Mouse (Mus musculus): ENCODE results near the gene Spsb3. TPM values are rescaled to one million over a fixed set of nuclear protein-coding genes. Genes with fewer than 3 reads are reported as not detected.

The Spsb3 gene
- 43.4 and 46.5 TPM in 2 replicates for polyA plus RNA-seq (2014; fragmentation: Nextera tagmentation; extraction: Ambion mirVana)

DNA sequence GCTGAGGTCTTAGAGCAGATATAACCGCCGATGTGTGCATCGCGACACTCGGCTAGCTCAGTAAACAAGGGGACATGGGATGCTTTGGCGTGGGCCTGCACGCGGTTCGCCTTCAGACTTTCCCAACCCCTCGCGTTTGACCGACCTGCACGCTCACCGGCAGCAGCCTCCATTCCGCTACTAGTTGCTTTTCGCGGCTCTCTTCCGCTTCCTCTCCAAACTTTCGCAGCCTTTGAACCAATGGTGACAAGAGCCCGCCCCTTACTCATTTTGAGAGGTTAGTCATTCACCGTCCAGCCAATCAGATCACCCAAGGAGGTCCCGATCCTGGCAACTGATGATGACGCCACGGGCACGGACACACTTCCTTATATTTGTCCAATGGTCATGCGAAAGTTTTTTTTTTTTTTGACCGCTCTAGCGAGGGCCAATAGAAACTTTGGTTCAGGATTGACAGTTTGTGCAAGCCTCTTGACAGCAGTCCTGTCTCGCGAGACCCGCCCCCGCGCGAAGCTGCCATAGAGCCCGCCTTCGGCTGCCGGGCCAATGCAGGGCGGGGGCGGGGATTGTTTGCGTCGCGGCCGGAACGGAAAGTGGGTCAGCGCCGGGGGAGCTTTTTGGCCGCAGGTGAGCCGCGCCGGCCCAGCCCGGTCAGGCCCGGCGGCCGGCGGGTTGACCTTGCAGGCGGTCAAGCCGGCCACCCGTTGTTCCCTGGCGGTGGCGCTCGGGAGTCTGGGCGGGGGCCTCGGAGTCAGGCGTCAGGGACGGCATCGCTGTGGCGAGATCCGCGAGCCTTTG lies at the start of gene Spsb3, which contains the start of gene Nubp2:
Gene Spsb3 (plus strand): TSS at position 510 of the 798 bp plus-strand sequence.
Gene Nubp2 (minus strand): TSS at position 216 of the 798 bp plus-strand sequence.
- peak within 1 kb of the TSS; percentile 88 for H3K9ac ChIP-seq (ENCODE audit: low read depth, low read length)
- no peaks in the 10 kb centered on the region; the same call in 1 of the 2 replicates for H3K36me3 ChIP-seq (ENCODE audit: control insufficient read depth, insufficient read depth, low read length)
- peak; percentile 96 for DNase-seq (ENCODE audit: low spot score)
- H3K27me3 ChIP-seq (ENCODE audit: control insufficient read depth, insufficient read depth, low read length): no peaks in the 10 kb centered on the region
- peak; percentile 97 for ATAC-seq (ENCODE audit: low FRiP score)
- peak within 1 kb of the TSS; percentile 91 for H3K4me2 ChIP-seq (replicated peaks; ENCODE audit: low read depth, low read length)
- H3K4me3 ChIP-seq (ENCODE audit: low read depth, low read length): peak within 1 kb of the TSS; percentile 92
- H3K27ac ChIP-seq (ENCODE audit: low read depth, low read length): 0 out of 2 replicates have a peak within 1 kb of the TSS, but pooled peaks have one; percentile 62
- H3K9me3 ChIP-seq (ENCODE audit: control insufficient read depth, low read length): no peaks in the 10 kb centered on the region
- peaks cover 8% of the 10 kb centered on the region; the same call in 1 of the 2 replicates for H3K4me1 ChIP-seq (replicated peaks; ENCODE audit: control insufficient read depth, insufficient read depth, low read length)
- under 1% methylated on average over 69 of the region's 69 CpGs for WGBS

DNA sequence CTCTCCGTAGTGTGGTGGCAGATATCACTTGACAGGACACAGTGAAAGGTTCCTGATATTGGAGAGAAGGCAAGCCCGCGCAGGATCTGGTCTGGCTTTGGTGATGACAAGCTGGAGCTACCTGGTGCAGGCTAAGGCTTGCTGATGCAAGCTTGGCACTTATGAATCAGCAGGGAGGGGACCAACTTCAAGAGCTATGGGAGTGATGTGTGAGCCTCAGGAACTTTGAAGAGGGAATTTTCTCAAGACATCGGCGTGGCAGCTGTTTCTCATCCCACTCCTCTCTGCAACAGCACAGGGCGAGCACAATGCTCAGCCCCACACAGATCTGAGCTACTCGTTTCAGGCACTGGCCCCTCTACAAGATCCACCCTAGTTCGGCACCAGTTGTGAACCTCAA lies 46.6 kb upstream of the Spsb3 start, which contains the start of gene Hagh:
Gene Hagh (plus strand): TSS at position 302 of the 400 bp plus-strand sequence.
- Histone ChIP-seq H3K9me3 (ENCODE audit: control insufficient read depth, low read length) (no peaks in the 10 kb centered on the region), H3K4me1 (replicated peaks; ENCODE audit: control insufficient read depth, insufficient read depth, low read length) (no peaks in the 10 kb centered on the region), H3K4me2 (replicated peaks; ENCODE audit: low read depth, low read length) (no peak within 1 kb of the TSS), H3K9ac (ENCODE audit: low read depth, low read length) (no peak within 1 kb of the TSS), H3K36me3 (ENCODE audit: control insufficient read depth, insufficient read depth, low read length) (no peaks in the 10 kb centered on the region), H3K27me3 (ENCODE audit: control insufficient read depth, insufficient read depth, low read length) (no peaks in the 10 kb centered on the region), H3K27ac (ENCODE audit: low read depth, low read length) (no peak within 1 kb of the TSS), H3K4me3 (ENCODE audit: low read depth, low read length) (no peak within 1 kb of the TSS)
- 70% methylated on average over 8 of the region's 8 CpGs for WGBS
- no peak for ATAC-seq (ENCODE audit: low FRiP score)
- DNase-seq (ENCODE audit: low spot score): no peak

DNA sequence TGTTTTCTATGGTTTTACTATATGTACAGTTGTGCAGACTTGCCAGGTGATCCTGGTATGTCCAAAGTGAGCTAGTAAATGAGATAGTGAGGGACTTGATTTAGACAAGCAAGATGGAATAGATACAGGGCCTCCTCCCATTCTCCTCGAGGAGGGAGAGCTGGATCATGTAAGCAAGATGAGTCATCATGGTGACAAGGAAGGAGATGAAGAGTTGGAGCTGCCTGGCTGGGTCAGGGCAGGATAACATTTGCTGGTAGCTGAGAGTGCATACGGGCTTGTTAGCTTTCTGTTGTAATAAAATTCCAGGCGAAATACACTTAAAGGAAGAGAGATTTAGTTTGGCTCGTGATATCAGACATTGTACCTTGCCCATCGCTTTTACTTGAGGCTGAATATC lies 46.1 kb upstream of the Spsb3 start:
- 68% methylated on average over 5 of the region's 5 CpGs for WGBS
- no peak overlapping the region for H3K27ac ChIP-seq (ENCODE audit: low read depth, low read length)
- no peaks in the 10 kb centered on the region for H3K36me3 ChIP-seq (ENCODE audit: control insufficient read depth, insufficient read depth, low read length)
- no peak overlapping the region for H3K4me2 ChIP-seq (replicated peaks; ENCODE audit: low read depth, low read length)
- ATAC-seq (ENCODE audit: low FRiP score): no peak
- H3K27me3 ChIP-seq (ENCODE audit: control insufficient read depth, insufficient read depth, low read length): no peaks in the 10 kb centered on the region
- no peaks in the 10 kb centered on the region for H3K4me1 ChIP-seq (replicated peaks; ENCODE audit: control insufficient read depth, insufficient read depth, low read length)
- no peak for DNase-seq (ENCODE audit: low spot score)
- no peak overlapping the region for H3K4me3 ChIP-seq (ENCODE audit: low read depth, low read length)
- H3K9me3 ChIP-seq (ENCODE audit: control insufficient read depth, low read length): no peaks in the 10 kb centered on the region
- no peak overlapping the region for H3K9ac ChIP-seq (ENCODE audit: low read depth, low read length)

DNA sequence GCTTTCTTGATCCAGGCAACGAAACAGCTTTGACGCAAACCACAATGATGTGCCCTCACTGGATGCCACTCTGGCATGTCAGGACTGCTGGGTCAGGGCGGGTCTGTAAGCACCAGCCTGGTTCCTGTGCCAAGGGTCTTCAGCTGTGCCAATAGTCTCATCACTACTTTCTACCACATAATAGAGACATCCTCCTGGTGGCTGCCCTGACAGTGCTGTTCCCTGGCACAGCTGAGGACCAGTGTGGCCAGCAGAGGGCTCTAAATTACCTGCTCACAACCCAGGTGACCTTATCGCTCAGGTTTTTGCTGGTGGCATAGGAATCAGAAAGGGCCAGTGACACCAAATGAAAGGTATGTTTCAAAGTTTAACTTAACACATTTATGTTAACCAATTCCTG lies 45.3 kb upstream of the Spsb3 start:
- H3K4me3 ChIP-seq (ENCODE audit: low read depth, low read length): no peak overlapping the region
- WGBS: 54% methylated on average over 4 of the region's 4 CpGs
- H3K27ac ChIP-seq (ENCODE audit: low read depth, low read length): no peak overlapping the region
- no peaks in the 10 kb centered on the region for H3K36me3 ChIP-seq (ENCODE audit: control insufficient read depth, insufficient read depth, low read length)
- no peak overlapping the region for H3K4me2 ChIP-seq (replicated peaks; ENCODE audit: low read depth, low read length)
- no peaks in the 10 kb centered on the region for H3K9me3 ChIP-seq (ENCODE audit: control insufficient read depth, low read length)
- DNase-seq (ENCODE audit: low spot score): no peak
- no peak overlapping the region for H3K9ac ChIP-seq (ENCODE audit: low read depth, low read length)
- no peaks in the 10 kb centered on the region for H3K27me3 ChIP-seq (ENCODE audit: control insufficient read depth, insufficient read depth, low read length)
- H3K4me1 ChIP-seq (replicated peaks; ENCODE audit: control insufficient read depth, insufficient read depth, low read length): no peaks in the 10 kb centered on the region
- no peak for ATAC-seq (ENCODE audit: low FRiP score)

DNA sequence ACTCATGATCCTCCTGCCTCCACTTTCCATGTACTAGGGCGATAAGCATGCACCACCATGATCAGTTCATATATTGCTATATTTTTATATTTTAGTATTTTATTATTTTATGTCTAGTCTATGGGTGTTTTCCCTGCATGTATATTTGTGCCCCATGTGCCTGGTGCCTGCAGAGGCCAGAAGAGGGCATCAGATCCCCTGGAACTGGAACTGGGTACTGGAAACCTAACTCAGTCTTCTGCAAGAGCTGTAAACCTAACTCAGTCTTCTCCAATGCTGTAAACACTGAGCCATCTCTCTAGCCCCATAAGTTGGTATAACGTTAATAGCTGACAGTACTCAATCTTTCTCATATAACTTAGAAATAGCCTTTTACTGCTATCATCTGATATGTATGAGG lies 43.8 kb upstream of the Spsb3 start:
- Histone ChIP-seq H3K4me2 (replicated peaks; ENCODE audit: low read depth, low read length) (no peak overlapping the region), H3K4me1 (replicated peaks; ENCODE audit: control insufficient read depth, insufficient read depth, low read length) (no peaks in the 10 kb centered on the region), H3K9me3 (ENCODE audit: control insufficient read depth, low read length) (no peaks in the 10 kb centered on the region), H3K4me3 (ENCODE audit: low read depth, low read length) (no peak overlapping the region), H3K27me3 (ENCODE audit: control insufficient read depth, insufficient read depth, low read length) (no peaks in the 10 kb centered on the region), H3K36me3 (ENCODE audit: control insufficient read depth, insufficient read depth, low read length) (no peaks in the 10 kb centered on the region), H3K27ac (ENCODE audit: low read depth, low read length) (no peak overlapping the region), H3K9ac (ENCODE audit: low read depth, low read length) (no peak overlapping the region)
- ATAC-seq (ENCODE audit: low FRiP score) (no peak), DNase-seq (ENCODE audit: low spot score) (no peak)
- WGBS: 57% methylated on average over 2 of the region's 2 CpGs

DNA sequence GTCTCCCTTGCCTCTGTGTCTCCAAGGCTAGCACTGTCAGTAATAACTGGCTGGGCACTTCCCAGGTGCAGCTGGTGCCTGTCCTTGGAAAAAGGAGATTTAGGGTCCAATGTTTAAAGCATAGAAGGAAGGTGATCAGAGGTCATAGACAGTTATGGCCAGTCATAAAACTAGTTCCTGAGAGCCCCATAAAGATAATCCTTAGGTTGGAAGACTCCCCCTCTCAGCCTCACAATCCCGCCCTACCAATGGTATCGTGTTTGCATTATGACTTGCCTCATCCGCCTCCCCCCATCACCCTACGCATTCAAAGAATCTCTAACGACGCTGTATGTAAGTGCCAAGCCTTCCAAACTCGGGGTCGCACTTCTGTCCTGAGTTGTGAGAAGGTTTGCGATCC lies 41.9 kb upstream of the Spsb3 start:
- 55% methylated on average over 9 of the region's 9 CpGs for WGBS
- H3K27ac ChIP-seq (ENCODE audit: low read depth, low read length): no peak overlapping the region
- no peak for DNase-seq (ENCODE audit: low spot score)
- H3K4me3 ChIP-seq (ENCODE audit: low read depth, low read length): no peak overlapping the region
- no peaks in the 10 kb centered on the region for H3K27me3 ChIP-seq (ENCODE audit: control insufficient read depth, insufficient read depth, low read length)
- H3K4me1 ChIP-seq (replicated peaks; ENCODE audit: control insufficient read depth, insufficient read depth, low read length): no peaks in the 10 kb centered on the region
- ATAC-seq (ENCODE audit: low FRiP score): no peak
- no peak overlapping the region for H3K9ac ChIP-seq (ENCODE audit: low read depth, low read length)
- no peak overlapping the region for H3K4me2 ChIP-seq (replicated peaks; ENCODE audit: low read depth, low read length)
- H3K9me3 ChIP-seq (ENCODE audit: control insufficient read depth, low read length): no peaks in the 10 kb centered on the region
- no peaks in the 10 kb centered on the region for H3K36me3 ChIP-seq (ENCODE audit: control insufficient read depth, insufficient read depth, low read length)

DNA sequence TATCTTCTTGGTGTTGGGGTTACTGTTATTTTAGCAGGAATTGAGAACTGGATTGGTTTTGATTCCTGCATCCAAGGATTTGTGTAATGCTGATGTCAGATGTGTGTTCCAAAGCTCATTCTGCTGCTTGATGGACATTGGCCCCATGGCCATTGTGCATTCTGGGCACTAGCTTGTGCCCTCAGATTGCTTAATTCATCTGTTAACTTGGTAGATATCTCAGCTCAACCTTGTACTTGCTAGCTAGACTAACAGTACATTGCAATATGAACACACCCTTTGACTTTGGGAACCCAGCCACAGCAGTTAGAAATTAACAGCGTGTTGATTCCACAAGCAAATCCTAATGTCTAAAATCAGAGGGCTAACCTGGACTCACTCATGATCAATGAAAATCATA lies 39.1 kb upstream of the Spsb3 start:
- Histone ChIP-seq H3K27me3 (ENCODE audit: control insufficient read depth, insufficient read depth, low read length) (peaks cover 3% of the 10 kb centered on the region; the same call in 1 of the 2 replicates), H3K9me3 (ENCODE audit: control insufficient read depth, low read length) (no peaks in the 10 kb centered on the region), H3K27ac (ENCODE audit: low read depth, low read length) (no peak overlapping the region), H3K4me3 (ENCODE audit: low read depth, low read length) (no peak overlapping the region), H3K9ac (ENCODE audit: low read depth, low read length) (no peak overlapping the region), H3K4me2 (replicated peaks; ENCODE audit: low read depth, low read length) (no peak overlapping the region), H3K36me3 (ENCODE audit: control insufficient read depth, insufficient read depth, low read length) (no peaks in the 10 kb centered on the region), H3K4me1 (replicated peaks; ENCODE audit: control insufficient read depth, insufficient read depth, low read length) (no peaks in the 10 kb centered on the region)
- 100% methylated on average over 1 of the region's 1 CpGs for WGBS
- DNase-seq (ENCODE audit: low spot score) (no peak), ATAC-seq (ENCODE audit: low FRiP score) (no peak)

DNA sequence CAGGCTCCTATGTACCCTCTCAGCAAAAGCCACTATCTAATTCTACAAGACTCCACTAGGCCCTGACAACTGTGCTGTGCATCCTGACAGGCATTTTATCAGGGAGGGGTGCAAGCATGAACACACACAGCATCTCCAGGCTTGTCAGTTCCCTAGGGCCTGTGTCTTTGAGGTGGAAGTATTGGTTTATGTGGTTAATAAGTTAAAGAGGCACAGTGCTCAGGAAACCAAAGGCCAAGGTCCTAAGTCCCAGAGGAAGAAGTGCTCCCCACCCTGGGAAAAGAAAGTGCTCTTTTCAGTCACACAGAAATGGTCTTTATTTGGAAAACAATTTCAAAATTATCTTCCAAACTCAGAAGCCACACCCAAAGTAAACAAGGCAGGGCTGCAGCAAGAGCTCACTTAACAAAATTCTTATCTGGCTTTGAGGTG lies 37.8 kb upstream of the Spsb3 start:
- Histone ChIP-seq H3K27ac (ENCODE audit: low read depth, low read length) (no peak overlapping the region), H3K4me2 (replicated peaks; ENCODE audit: low read depth, low read length) (no peak overlapping the region), H3K27me3 (ENCODE audit: control insufficient read depth, insufficient read depth, low read length) (peaks cover 3% of the 10 kb centered on the region; the same call in 1 of the 2 replicates), H3K9me3 (ENCODE audit: control insufficient read depth, low read length) (no peaks in the 10 kb centered on the region), H3K36me3 (ENCODE audit: control insufficient read depth, insufficient read depth, low read length) (no peaks in the 10 kb centered on the region), H3K4me3 (ENCODE audit: low read depth, low read length) (no peak overlapping the region), H3K9ac (ENCODE audit: low read depth, low read length) (no peak overlapping the region), H3K4me1 (replicated peaks; ENCODE audit: control insufficient read depth, insufficient read depth, low read length) (no peaks in the 10 kb centered on the region)
- DNase-seq (ENCODE audit: low spot score): no peak
- no peak for ATAC-seq (ENCODE audit: low FRiP score)

DNA sequence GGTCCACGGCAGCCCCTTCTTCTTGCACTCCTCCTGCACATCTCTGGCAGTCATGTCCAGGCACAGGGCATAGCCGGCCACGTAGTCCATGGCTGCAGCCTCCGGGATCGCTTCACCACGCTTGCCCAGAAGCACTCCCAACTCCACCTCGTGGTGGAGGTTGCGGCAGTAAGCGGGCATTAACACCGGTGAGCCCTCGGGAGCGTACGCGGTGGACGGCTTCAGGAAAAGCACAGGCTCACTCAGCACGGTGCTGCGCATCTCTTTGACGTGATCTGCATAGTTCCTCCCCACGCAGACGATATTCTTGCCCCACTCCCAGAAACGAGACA lies 36.7 kb upstream of the Spsb3 start:
- ATAC-seq (ENCODE audit: low FRiP score) (peak; percentile 60), DNase-seq (ENCODE audit: low spot score) (no peak)
- Histone ChIP-seq H3K4me2 (replicated peaks; ENCODE audit: low read depth, low read length) (peak overlapping the region; percentile 72), H3K9me3 (ENCODE audit: control insufficient read depth, low read length) (no peaks in the 10 kb centered on the region), H3K27me3 (ENCODE audit: control insufficient read depth, insufficient read depth, low read length) (peaks cover 3% of the 10 kb centered on the region; the same call in 1 of the 2 replicates), H3K4me1 (replicated peaks; ENCODE audit: control insufficient read depth, insufficient read depth, low read length) (no peaks in the 10 kb centered on the region), H3K36me3 (ENCODE audit: control insufficient read depth, insufficient read depth, low read length) (no peaks in the 10 kb centered on the region), H3K4me3 (ENCODE audit: low read depth, low read length) (peak overlapping the region; percentile 76), H3K27ac (ENCODE audit: low read depth, low read length) (peak overlapping the region; percentile 90), H3K9ac (ENCODE audit: low read depth, low read length) (peak overlapping the region; percentile 62)
- WGBS: under 1% methylated on average over 21 of the region's 21 CpGs

Measured in hindbrain, embryonic 11.5 days (tissue).